Mouse (Mus musculus) lung, adult 2 months (tissue): Measurements from ENCODE around the gene Enkur.

Experiments used
- CTCF ChIP-seq: fragments of 200-500 bp; IDR thresholded peaks from 2 replicates; pipeline ENCODE4 v1.5.1; 2011; ENCODE audit warnings: mild to moderate bottlenecking, low read length, control low read depth; ENCODE audit not compliant: insufficient read depth
- POLR2A ChIP-seq: fragments of 200-500 bp; IDR thresholded peaks from 2 replicates; pipeline ENCODE4 v1.6.1; 2011; ENCODE audit warnings: low read depth, mild to moderate bottlenecking, control low read depth, low read length, borderline replicate concordance; ENCODE audit errors: extremely low read depth

DNA sequence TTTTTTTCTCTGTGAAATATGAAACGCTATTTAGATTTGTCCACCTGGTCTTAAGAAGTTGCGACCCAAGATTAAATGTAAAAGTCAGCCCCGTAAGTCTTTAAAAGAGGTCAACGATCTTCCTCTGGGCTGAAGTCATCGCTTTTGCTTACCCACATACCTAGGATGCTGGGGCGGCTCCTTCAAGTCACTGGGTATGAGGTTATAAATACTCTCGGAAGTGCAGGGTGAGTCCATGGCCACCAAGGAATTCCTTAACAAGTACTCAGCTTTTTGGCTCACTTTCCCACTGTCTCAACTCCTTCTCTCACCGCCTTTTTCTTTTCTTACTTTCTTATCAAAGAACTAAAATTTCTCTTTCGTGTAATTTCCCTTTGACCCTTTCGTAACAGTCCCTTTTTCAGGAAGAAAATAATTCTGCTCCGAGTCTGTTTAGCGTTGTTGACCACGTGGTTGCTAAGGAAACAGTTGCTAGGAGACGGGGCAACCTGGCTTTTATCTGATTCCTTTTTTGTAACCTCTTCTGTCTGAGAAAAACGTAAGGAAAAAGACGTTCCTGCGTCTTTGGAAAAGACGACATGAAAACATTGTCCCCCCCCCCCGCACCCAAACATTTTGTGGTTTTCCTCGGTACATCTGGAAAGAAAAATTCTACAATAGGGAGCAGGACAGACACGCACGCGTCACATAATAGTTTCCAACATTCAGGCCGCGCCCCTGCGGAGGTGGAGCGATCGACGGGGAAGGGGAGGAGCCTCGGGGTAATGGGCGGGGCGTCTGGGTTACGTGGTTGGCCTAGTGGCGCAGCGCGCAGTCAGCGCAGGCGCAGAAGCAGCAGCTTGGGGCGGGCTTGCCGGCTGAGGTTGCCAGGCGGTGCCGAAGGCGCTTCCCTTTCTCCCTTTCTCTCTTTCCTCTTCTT is at the start of gene Enkur, which contains the start of gene Thnsl1:
- TF ChIP-seq CTCF (no peak), POLR2A (peak; percentile 95)
